Mouse (Mus musculus) spleen, postnatal 0 days (tissue): ENCODE measurements around the gene Gm5244. TPM values are rescaled to one million over a fixed set of nuclear protein-coding genes. Genes with fewer than 3 reads are reported as not detected.

Source experiments
- polyA plus RNA-seq: library from polyadenylated mRNA; unstranded; fragments of >200 nt; fragmentation: Nextera tagmentation; extraction: Ambion mirVana; gene quantifications from 2 replicates; pipeline ENCODE4 v1.2.1, GENCODE M21; 2015

Gene Gm5244
- not detected in 2 replicates for polyA plus RNA-seq

DNA sequence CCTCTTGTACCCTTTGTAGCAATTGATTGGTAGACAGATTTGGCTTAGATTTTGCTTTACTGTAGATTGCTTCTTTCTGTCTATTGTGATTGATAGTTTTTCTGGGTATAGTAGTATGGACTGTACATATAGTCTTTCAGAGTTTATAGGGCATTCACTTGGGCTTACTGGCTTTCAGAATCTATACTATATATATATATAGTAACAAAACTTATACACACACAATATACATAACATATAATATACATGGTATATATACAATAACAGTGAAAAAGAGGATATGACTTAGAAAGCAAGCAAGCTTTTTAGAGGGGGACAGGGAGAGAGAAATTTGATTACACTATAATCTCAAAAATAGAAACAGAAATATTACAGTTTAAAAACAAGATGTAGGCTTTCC, at the start of gene Gm5244:
TSS of gene Gm5244 (plus strand) at position 301 of the 400 bp plus-strand sequence.

DNA sequence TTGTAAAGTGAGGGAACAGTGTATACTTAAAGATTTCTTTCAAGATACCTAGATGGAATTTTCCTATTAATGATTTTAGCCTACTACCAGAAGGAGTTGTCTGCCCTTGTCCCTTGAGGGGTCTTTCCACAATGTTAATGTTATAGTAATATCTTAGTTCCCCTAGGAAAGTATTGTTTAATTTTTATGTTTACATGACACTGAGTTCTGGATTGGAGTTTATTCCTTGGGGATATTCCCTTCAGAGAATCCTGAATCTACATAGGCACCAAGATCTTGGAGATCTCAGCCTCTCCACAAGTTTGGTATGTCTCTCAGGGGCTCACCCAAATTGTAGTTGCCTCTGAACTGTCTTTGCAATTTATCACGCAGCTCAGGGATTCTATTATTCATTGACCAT, 10.5 kb downstream of the Gm5244 start, which contains the start of gene Olfr1444:
TSS of gene Olfr1444 (plus strand) at position 301 of the 400 bp plus-strand sequence.

DNA sequence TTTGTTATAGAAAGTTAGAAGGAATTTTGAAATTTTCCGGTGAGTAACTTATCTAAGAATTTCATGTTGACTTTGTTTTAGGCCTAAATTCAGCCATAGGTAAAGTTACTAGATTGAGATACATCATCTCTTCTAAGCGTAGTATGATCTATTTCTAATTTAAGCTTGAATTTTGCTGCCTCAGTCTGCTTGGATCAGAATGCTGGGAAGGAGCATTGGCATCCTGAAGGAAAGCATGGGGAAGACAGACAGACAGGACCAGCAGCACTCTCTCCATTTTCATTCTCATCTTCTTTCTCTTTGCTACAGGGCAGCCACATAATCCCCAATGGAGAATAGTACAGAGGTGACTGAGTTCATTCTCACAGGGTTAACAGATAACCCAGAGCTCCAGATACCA, 37.1 kb downstream of the Gm5244 start, which contains the start of gene Olfr1445:
TSS of gene Olfr1445 (plus strand) at position 301 of the 400 bp plus-strand sequence.

DNA sequence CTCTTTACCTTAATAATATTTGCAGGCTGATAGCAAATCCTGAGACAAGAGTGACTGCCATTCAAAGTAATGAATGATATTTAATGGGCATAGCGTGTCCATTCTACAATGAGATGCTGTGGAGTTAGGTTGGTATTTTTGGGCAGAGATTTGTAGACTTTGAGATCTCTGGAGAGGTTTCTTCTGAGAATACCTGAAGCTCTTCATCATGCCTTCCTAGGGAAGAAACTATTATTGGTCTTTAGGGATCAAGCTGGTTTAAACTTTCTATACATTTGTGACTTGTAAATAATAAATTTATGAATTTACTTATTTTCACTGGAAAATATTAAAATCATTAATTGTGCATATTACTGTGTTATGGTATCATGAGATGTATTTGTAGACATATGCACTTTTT, 46.9 kb downstream of the Gm5244 start, which contains the start of gene Olfr1446:
TSS of gene Olfr1446 (minus strand) at position 101 of the 400 bp plus-strand sequence.

Other genes with a start within 250 kb of the Gm5244 start
- gene Gm4952, start 246.7 kb upstream of the Gm5244 start, polyA plus RNA-seq: not detected in 2 replicates
- not detected in 2 replicates for gene Glyat, start 213.4 kb upstream of the Gm5244 start, polyA plus RNA-seq
- not detected in 2 replicates for gene Olfr1442, start 176.2 kb upstream of the Gm5244 start, polyA plus RNA-seq
- gene Olfr1443, start 168.6 kb upstream of the Gm5244 start, polyA plus RNA-seq: not detected in 2 replicates
- not detected in 2 replicates for gene Keg1, start 150.9 kb upstream of the Gm5244 start, polyA plus RNA-seq
- gene Cntf, start 81.0 kb upstream of the Gm5244 start, polyA plus RNA-seq: 0.99 and 1.1 TPM in 2 replicates
- 11.3 and 11.6 TPM in 2 replicates for gene Zfp91, start 50.6 kb upstream of the Gm5244 start, polyA plus RNA-seq
- 5.1 and 7.8 TPM in 2 replicates for gene Lpxn, start 50.5 kb upstream of the Gm5244 start, polyA plus RNA-seq
- not detected in 2 replicates for gene Olfr1444, start 10.6 kb downstream of the Gm5244 start, polyA plus RNA-seq
- not detected in 2 replicates for gene Olfr1445, start 37.2 kb downstream of the Gm5244 start, polyA plus RNA-seq
- not detected in 2 replicates for gene Olfr1446, start 46.8 kb downstream of the Gm5244 start, polyA plus RNA-seq
- not detected in 2 replicates for gene Olfr1447, start 57.1 kb downstream of the Gm5244 start, polyA plus RNA-seq
- gene Olfr1448, start 77.7 kb downstream of the Gm5244 start, polyA plus RNA-seq: not detected in 2 replicates
- not detected in 2 replicates for gene Olfr1449, start 84.2 kb downstream of the Gm5244 start, polyA plus RNA-seq
- gene Olfr1450, start 103.6 kb downstream of the Gm5244 start, polyA plus RNA-seq: not detected in 2 replicates
- gene Olfr1451, start 148.3 kb downstream of the Gm5244 start, polyA plus RNA-seq: not detected in 2 replicates
- gene Olfr1453, start 181.6 kb downstream of the Gm5244 start, polyA plus RNA-seq: not detected in 2 replicates
- not detected in 2 replicates for gene Olfr1454, start 213.9 kb downstream of the Gm5244 start, polyA plus RNA-seq